Mouse (Mus musculus): Measurements from ENCODE around the gene Narfl.

GRCm38 (mm10) chr17:25755086-25755485, 18.5 kb upstream of the Narfl start:
- TF ChIP-seq ZC3H11A (IDR thresholded peaks at IDR 0.05; ENCODE audit: borderline replicate concordance, low read depth, low read length) (no peak), HCFC1 (IDR thresholded peaks at IDR 0.05; ENCODE audit: borderline replicate concordance, insufficient read depth, low read length) (no peak)

Data from ES-E14 (cell line).